Mouse (Mus musculus) C2C12 (cell line): ENCODE data around the gene Tctn1. TPM values are rescaled to one million over a fixed set of nuclear protein-coding genes. Genes with fewer than 3 reads are reported as not detected.

Experiments
- H3K27me3 ChIP-seq: one replicate; pipeline ENCODE4 v1.6.1; 2011; ENCODE audit not compliant: control insufficient read depth, insufficient read depth, insufficient read length
- H3K36me3 ChIP-seq: one replicate; pipeline ENCODE4 v1.6.1; 2011; ENCODE audit not compliant: control insufficient read depth, insufficient read depth
- H3K4me3 ChIP-seq: one replicate; pipeline ENCODE4 v1.5.1; 2011; ENCODE audit warnings: mild to moderate bottlenecking, control low read depth; ENCODE audit not compliant: poor library complexity, insufficient read depth, severe bottlenecking
- H3K79me2 ChIP-seq: one replicate; pipeline ENCODE4 v1.6.1; 2011; ENCODE audit not compliant: control insufficient read depth, insufficient read depth
- H3K79me3 ChIP-seq: one replicate; pipeline ENCODE4 v1.6.1; 2011; ENCODE audit warnings: low read depth, control low read depth
- H3ac ChIP-seq: one replicate; pipeline ENCODE3; 2011; ENCODE audit warnings: low read depth; ENCODE audit not compliant: control insufficient read depth, insufficient read length
- CEBPB ChIP-seq: IDR thresholded peaks from one replicate; pipeline ENCODE4 v1.6.1; 2011; ENCODE audit warnings: low read depth, mild to moderate bottlenecking, control low read depth, moderate library complexity
- CTCF ChIP-seq: IDR thresholded peaks from one replicate; pipeline ENCODE4 v1.5.1; 2011; ENCODE audit not compliant: control insufficient read depth, insufficient read depth, insufficient read length
- FOSL1 ChIP-seq: IDR thresholded peaks from one replicate; pipeline ENCODE4 v1.8.0; 2011; ENCODE audit warnings: mild to moderate bottlenecking, low read length; ENCODE audit not compliant: poor library complexity, insufficient read depth, severe bottlenecking
- MAX ChIP-seq: IDR thresholded peaks from one replicate; pipeline ENCODE4 v1.6.1; 2011; ENCODE audit warnings: mild to moderate bottlenecking, control low read depth
- MYOD1 ChIP-seq: IDR thresholded peaks from one replicate; pipeline ENCODE4 v1.6.1; 2011; ENCODE audit warnings: low read depth; ENCODE audit not compliant: control insufficient read depth, insufficient read length
- MYOG ChIP-seq: IDR thresholded peaks from one replicate; pipeline ENCODE4 v1.6.1; 2011; ENCODE audit not compliant: control insufficient read depth, insufficient read length; ENCODE audit errors: extremely low read depth
- USF1 ChIP-seq: IDR thresholded peaks from one replicate; pipeline ENCODE4 v1.6.1; 2011; ENCODE audit warnings: low read depth, mild to moderate bottlenecking, control low read depth, moderate library complexity
- polyA plus RNA-seq: library from polyadenylated mRNA; unstranded; fragments of >200 nt; fragmentation: generic; extraction: Trizol; gene quantifications from one replicate; pipeline ENCODE4 v1.2.1, GENCODE M21; 2012; ENCODE audit warnings: missing spikeins

Tctn1 gene
- polyA plus RNA-seq, 1 experiment, result 2.6 TPM

GRCm38 (mm10) chr5:122295113-122295935 lies 31.1 kb upstream of the Tctn1 start:
- TF ChIP-seq USF1 (no peak), CEBPB (no peak), MAX (no peak), CTCF (no peak), MYOG (no peak), MYOD1 (no peak), FOSL1 (no peak)
- Histone ChIP-seq H3K27me3 (no peaks in the 10 kb centered on the region), H3K79me2 (peaks cover 93% of the 10 kb centered on the region), H3ac (no peak overlapping the region), H3K36me3 (no peaks in the 10 kb centered on the region), H3K4me3 (no peak overlapping the region), H3K79me3 (peaks cover 66% of the 10 kb centered on the region)

- Histone ChIP-seq H3K79me2 (peaks cover 99% of the 10 kb centered on the region), H3K79me3 (peaks cover 76% of the 10 kb centered on the region), H3K4me3 (no peak overlapping the region), H3K36me3 (peaks cover 4% of the 10 kb centered on the region), H3K27me3 (no peaks in the 10 kb centered on the region), H3ac (no peak overlapping the region)
- no peak for TF ChIP-seq CEBPB
- TF ChIP-seq MYOD1, result no peak
- TF ChIP-seq CTCF, result no peak
- no peak for TF ChIP-seq MYOG
- no peak for TF ChIP-seq MAX
- TF ChIP-seq USF1, result no peak
- TF ChIP-seq FOSL1, result no peak
Observed at GRCm38 (mm10) chr5:122294219-122294735, 30.0 kb upstream of the Tctn1 start.

- Histone ChIP-seq H3ac (no peak overlapping the region), H3K79me2 (peaks cover 100% of the 10 kb centered on the region), H3K4me3 (no peak overlapping the region), H3K27me3 (no peaks in the 10 kb centered on the region), H3K36me3 (peaks cover 4% of the 10 kb centered on the region), H3K79me3 (peaks cover 82% of the 10 kb centered on the region)
- no peak for TF ChIP-seq MAX
- TF ChIP-seq USF1, result no peak
- no peak for TF ChIP-seq CEBPB
- no peak for TF ChIP-seq FOSL1
- TF ChIP-seq MYOG, result no peak
- no peak for TF ChIP-seq MYOD1
- TF ChIP-seq CTCF, result no peak
Observed at GRCm38 (mm10) chr5:122293131-122293530, 28.9 kb upstream of the Tctn1 start.

- H3ac ChIP-seq, result no peak overlapping the region
- H3K27me3 ChIP-seq, result no peaks in the 10 kb centered on the region
- no peak overlapping the region for H3K4me3 ChIP-seq
- H3K36me3 ChIP-seq, result peaks cover 4% of the 10 kb centered on the region
- H3K79me2 ChIP-seq, result peaks cover 100% of the 10 kb centered on the region
- no peak for TF ChIP-seq MYOG
- TF ChIP-seq USF1, result no peak
- no peak for TF ChIP-seq MAX
- no peak for TF ChIP-seq FOSL1
- TF ChIP-seq CTCF, result no peak
- TF ChIP-seq CEBPB, result no peak
- TF ChIP-seq MYOD1, result no peak
- peaks cover 84% of the 10 kb centered on the region for H3K79me3 ChIP-seq
Observed at GRCm38 (mm10) chr5:122291553-122292339, 27.5 kb upstream of the Tctn1 start.

- no peaks in the 10 kb centered on the region for H3K27me3 ChIP-seq
- no peak for TF ChIP-seq MAX
- TF ChIP-seq USF1, result no peak
- TF ChIP-seq MYOD1, result no peak
- no peak for TF ChIP-seq CTCF
- no peak for TF ChIP-seq MYOG
- no peak for TF ChIP-seq CEBPB
- H3ac ChIP-seq, result no peak overlapping the region
- H3K79me3 ChIP-seq, result peaks cover 84% of the 10 kb centered on the region
- no peak overlapping the region for H3K4me3 ChIP-seq
- H3K36me3 ChIP-seq, result peaks cover 4% of the 10 kb centered on the region
- H3K79me2 ChIP-seq, result peaks cover 100% of the 10 kb centered on the region
Observed at GRCm38 (mm10) chr5:122291149-122291548, 26.9 kb upstream of the Tctn1 start.
